Mouse (Mus musculus): Measurements from ENCODE around the gene Tmem222. TPM values are rescaled to one million over a fixed set of nuclear protein-coding genes. Genes with fewer than 3 reads are reported as not detected.

Tmem222 gene
- polyA plus RNA-seq, 1 experiment from 2014 or later, result 58.1 TPM

DNA sequence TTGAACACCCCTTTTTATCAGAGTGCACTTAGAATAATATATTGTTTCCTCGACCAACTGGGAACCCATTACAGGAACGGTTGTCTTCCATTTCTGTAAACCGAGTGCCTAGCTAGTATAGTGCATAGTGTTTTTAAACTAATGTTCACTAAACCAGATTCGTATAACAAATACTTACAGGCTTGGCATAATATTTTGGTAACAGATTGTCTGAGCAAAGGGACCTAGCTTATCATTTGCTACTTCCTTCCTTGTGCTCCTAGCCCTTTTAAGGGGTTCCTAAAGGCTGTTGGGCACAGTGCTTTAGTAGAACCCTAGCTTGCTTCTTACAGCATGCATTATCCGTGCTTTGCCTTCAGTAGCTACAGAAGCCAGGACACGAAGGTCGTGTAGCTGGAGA lies 3.9 kb upstream of the Tmem222 start:
- H3K4me3 ChIP-seq (ENCODE audit: low read depth, low read length), result no peak overlapping the region
- DNase-seq (ENCODE audit: low spot score) (no peak), ATAC-seq (no peak)
- H3K9me3 ChIP-seq (ENCODE audit: low read length), result no peaks in the 10 kb centered on the region
- no peak for TF ChIP-seq EP300 (IDR thresholded peaks at IDR 0.05)
- TF ChIP-seq CTCF (IDR thresholded peaks at IDR 0.05), result no peak
- peaks cover 3% of the 10 kb centered on the region; the same call in 1 of the 2 replicates for H3K4me1 ChIP-seq (ENCODE audit: insufficient read depth, low read depth, low read length)
- WGBS, result 30% methylated on average over 7 of the region's 7 CpGs
- H3K36me3 ChIP-seq (ENCODE audit: insufficient read depth, low read length), result no peaks in the 10 kb centered on the region
- H3K9ac ChIP-seq (replicated peaks; ENCODE audit: low read depth), result 0 out of 2 replicates have a peak overlapping the region, but pooled peaks have one; percentile 12
- H3K4me2 ChIP-seq (replicated peaks; ENCODE audit: low read depth, low read length), result no peak overlapping the region
- no peak overlapping the region for H3K27ac ChIP-seq (ENCODE audit: low read length)
- no peaks in the 10 kb centered on the region for H3K27me3 ChIP-seq (replicated peaks; ENCODE audit: insufficient read depth, low read length)

DNA sequence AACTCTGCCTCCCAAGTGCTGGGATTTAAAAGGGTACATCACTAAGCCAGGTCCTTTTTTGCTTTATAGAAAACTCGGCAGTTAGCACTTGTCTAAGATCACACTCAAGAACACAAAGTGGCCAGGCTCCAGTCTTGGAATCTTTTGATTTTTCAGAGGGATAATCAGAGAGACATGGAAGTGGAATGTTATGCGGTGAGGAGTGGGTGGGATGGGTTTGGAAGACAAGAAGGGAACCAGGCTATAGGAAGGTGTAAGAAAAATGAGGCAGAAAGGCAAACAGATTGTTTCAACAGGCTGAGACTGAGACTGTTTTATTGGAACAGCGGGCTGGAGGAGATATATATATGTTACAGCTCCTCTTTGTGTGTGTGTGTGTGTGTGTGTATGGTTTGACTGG lies 890 bp upstream of the Tmem222 start:
- H3K4me2 ChIP-seq (replicated peaks; ENCODE audit: low read depth, low read length), result no peak overlapping the region
- no peak for TF ChIP-seq EP300 (IDR thresholded peaks at IDR 0.05)
- no peak for TF ChIP-seq CTCF (IDR thresholded peaks at IDR 0.05)
- H3K4me1 ChIP-seq (ENCODE audit: insufficient read depth, low read depth, low read length), result peaks cover 4% of the 10 kb centered on the region; the same call in 1 of the 2 replicates
- 82% methylated on average over 3 of the region's 3 CpGs for WGBS
- 0 out of 2 replicates have a peak overlapping the region, but pooled peaks have one; percentile 82 for H3K9ac ChIP-seq (replicated peaks; ENCODE audit: low read depth)
- H3K9me3 ChIP-seq (ENCODE audit: low read length), result no peaks in the 10 kb centered on the region
- no peaks in the 10 kb centered on the region for H3K36me3 ChIP-seq (ENCODE audit: insufficient read depth, low read length)
- no peaks in the 10 kb centered on the region for H3K27me3 ChIP-seq (replicated peaks; ENCODE audit: insufficient read depth, low read length)
- no peak overlapping the region for H3K27ac ChIP-seq (ENCODE audit: low read length)
- DNase-seq (ENCODE audit: low spot score) (no peak), ATAC-seq (no peak)
- no peak overlapping the region for H3K4me3 ChIP-seq (ENCODE audit: low read depth, low read length)

DNA sequence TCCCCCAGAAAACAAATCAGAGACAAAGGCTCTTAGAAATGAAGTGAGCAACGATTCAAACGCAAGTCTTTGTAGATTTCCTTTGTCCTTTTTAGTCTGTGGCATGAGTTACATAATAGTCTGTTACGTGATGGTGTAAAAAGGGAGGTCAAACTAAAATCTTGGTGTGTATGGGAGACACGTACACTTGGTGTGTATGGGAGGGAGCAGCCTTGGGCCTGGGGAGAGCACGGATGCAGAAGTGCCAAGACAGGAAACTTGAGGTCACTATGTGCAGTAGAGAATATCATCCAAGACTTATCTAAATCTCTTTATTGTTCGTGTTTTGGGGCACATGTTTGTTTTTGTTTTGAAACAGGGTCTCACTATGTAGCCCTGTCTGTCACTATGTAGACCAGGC lies 475 bp upstream of the Tmem222 start:
- peaks cover 4% of the 10 kb centered on the region; the same call in 1 of the 2 replicates for H3K4me1 ChIP-seq (ENCODE audit: insufficient read depth, low read depth, low read length)
- TF ChIP-seq EP300 (IDR thresholded peaks at IDR 0.05) (no peak; the same call in 1 of the 2 replicates), CTCF (IDR thresholded peaks at IDR 0.05) (no peak)
- ATAC-seq (no peak), DNase-seq (ENCODE audit: low spot score) (no peak)
- H3K9me3 ChIP-seq (ENCODE audit: low read length), result no peaks in the 10 kb centered on the region
- H3K4me3 ChIP-seq (ENCODE audit: low read depth, low read length), result peak overlapping the region; percentile 62
- H3K27me3 ChIP-seq (replicated peaks; ENCODE audit: insufficient read depth, low read length), result no peaks in the 10 kb centered on the region
- H3K9ac ChIP-seq (replicated peaks; ENCODE audit: low read depth), result 0 out of 2 replicates have a peak overlapping the region, but pooled peaks have one; percentile 82
- H3K27ac ChIP-seq (ENCODE audit: low read length), result peak overlapping the region; percentile 90
- H3K36me3 ChIP-seq (ENCODE audit: insufficient read depth, low read length), result no peaks in the 10 kb centered on the region
- 16% methylated on average over 6 of the region's 6 CpGs for WGBS
- peak overlapping the region; percentile 82 for H3K4me2 ChIP-seq (replicated peaks; ENCODE audit: low read depth, low read length)

DNA sequence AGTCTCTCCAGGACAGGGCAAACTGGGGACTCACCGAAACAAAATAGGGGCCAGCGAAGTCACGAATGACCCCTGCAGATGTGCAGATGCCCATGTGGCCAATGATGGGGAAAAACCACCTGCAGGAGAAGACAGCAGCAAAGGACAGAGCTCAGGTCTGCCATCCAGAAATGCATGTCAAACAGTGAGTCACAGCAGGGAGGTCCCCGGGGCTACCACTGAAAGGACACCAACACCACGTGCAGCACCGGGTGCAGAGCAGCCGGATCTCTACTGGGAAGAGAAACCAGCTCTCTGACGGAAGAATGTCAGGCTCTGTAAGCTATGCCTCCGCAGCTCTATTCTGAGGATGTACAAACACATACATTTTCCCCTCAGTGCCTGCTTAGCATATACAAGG lies 6.7 kb downstream of the Tmem222 start:
- TF ChIP-seq EP300 (IDR thresholded peaks at IDR 0.05) (no peak), CTCF (IDR thresholded peaks at IDR 0.05) (no peak)
- Histone ChIP-seq H3K4me3 (ENCODE audit: low read depth, low read length) (no peak overlapping the region), H3K4me2 (replicated peaks; ENCODE audit: low read depth, low read length) (no peak overlapping the region), H3K27me3 (replicated peaks; ENCODE audit: insufficient read depth, low read length) (no peaks in the 10 kb centered on the region), H3K4me1 (ENCODE audit: insufficient read depth, low read depth, low read length) (no peaks in the 10 kb centered on the region), H3K27ac (ENCODE audit: low read length) (no peak overlapping the region), H3K36me3 (ENCODE audit: insufficient read depth, low read length) (peaks cover 36% of the 10 kb centered on the region), H3K9ac (replicated peaks; ENCODE audit: low read depth) (no peak overlapping the region), H3K9me3 (ENCODE audit: low read length) (no peaks in the 10 kb centered on the region)
- ATAC-seq, result no peak
- no peak for DNase-seq (ENCODE audit: low spot score)
- WGBS, result 90% methylated on average over 9 of the region's 9 CpGs

DNA sequence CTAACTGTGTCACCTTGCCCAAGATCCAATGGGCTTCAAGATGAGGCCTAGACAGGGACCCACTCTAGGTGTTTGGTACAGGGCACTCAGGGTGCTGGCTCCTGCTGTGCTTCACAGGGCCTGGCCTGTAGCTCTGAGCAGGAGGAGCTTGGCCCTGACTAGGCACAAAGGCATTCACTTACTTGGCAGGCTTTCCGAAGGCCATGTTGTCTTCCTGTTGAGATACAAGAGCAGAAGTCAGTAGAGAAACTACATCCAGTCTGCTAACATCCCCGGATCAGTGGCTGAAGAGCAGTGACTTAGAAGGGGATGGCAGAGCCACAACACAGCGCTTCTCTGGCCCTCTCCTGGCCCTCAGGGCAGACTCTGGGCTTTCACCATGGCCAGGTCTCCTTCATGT lies 8.0 kb downstream of the Tmem222 start:
- Histone ChIP-seq H3K27ac (ENCODE audit: low read length) (no peak overlapping the region), H3K36me3 (ENCODE audit: insufficient read depth, low read length) (peaks cover 36% of the 10 kb centered on the region), H3K4me3 (ENCODE audit: low read depth, low read length) (no peak overlapping the region), H3K9ac (replicated peaks; ENCODE audit: low read depth) (no peak overlapping the region), H3K4me2 (replicated peaks; ENCODE audit: low read depth, low read length) (no peak overlapping the region), H3K27me3 (replicated peaks; ENCODE audit: insufficient read depth, low read length) (no peaks in the 10 kb centered on the region), H3K9me3 (ENCODE audit: low read length) (no peaks in the 10 kb centered on the region), H3K4me1 (ENCODE audit: insufficient read depth, low read depth, low read length) (no peaks in the 10 kb centered on the region)
- WGBS, result 87% methylated on average over 3 of the region's 3 CpGs
- ATAC-seq (no peak), DNase-seq (ENCODE audit: low spot score) (no peak)
- TF ChIP-seq EP300 (IDR thresholded peaks at IDR 0.05) (no peak), CTCF (IDR thresholded peaks at IDR 0.05) (no peak)

DNA sequence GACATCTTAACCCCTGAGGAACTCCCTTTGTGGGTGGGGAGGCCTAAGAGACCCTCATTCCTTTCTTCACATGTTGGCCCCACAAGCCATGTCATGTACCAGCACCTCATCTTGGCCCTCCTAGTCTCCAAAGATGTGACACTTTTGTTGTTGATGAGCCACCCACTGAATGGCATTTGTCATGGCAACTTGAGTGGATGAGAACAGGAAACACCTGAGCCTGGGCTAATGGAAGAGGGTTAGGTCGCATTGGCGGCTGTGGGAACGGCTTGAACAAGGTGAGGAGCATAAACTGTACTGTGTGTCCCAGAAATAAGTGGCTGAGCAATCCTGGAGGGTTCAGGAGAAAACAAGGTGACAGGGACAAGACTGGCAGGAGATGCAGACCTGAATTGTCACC lies 8.7 kb downstream of the Tmem222 start:
- H3K9me3 ChIP-seq (ENCODE audit: low read length), result no peaks in the 10 kb centered on the region
- no peak overlapping the region for H3K27ac ChIP-seq (ENCODE audit: low read length)
- no peaks in the 10 kb centered on the region for H3K4me1 ChIP-seq (ENCODE audit: insufficient read depth, low read depth, low read length)
- H3K4me2 ChIP-seq (replicated peaks; ENCODE audit: low read depth, low read length), result no peak overlapping the region
- H3K4me3 ChIP-seq (ENCODE audit: low read depth, low read length), result no peak overlapping the region
- no peak overlapping the region for H3K9ac ChIP-seq (replicated peaks; ENCODE audit: low read depth)
- peaks cover 36% of the 10 kb centered on the region for H3K36me3 ChIP-seq (ENCODE audit: insufficient read depth, low read length)
- no peak for DNase-seq (ENCODE audit: low spot score)
- no peaks in the 10 kb centered on the region for H3K27me3 ChIP-seq (replicated peaks; ENCODE audit: insufficient read depth, low read length)
- no peak for TF ChIP-seq CTCF (IDR thresholded peaks at IDR 0.05)
- no peak for TF ChIP-seq EP300 (IDR thresholded peaks at IDR 0.05)
- 83% methylated on average over 3 of the region's 3 CpGs for WGBS
- ATAC-seq, result no peak

Measured in lung, postnatal 0 days (tissue).